ENCODE assay signal across 9 mouse cellular contexts in the genomic region with DNA sequence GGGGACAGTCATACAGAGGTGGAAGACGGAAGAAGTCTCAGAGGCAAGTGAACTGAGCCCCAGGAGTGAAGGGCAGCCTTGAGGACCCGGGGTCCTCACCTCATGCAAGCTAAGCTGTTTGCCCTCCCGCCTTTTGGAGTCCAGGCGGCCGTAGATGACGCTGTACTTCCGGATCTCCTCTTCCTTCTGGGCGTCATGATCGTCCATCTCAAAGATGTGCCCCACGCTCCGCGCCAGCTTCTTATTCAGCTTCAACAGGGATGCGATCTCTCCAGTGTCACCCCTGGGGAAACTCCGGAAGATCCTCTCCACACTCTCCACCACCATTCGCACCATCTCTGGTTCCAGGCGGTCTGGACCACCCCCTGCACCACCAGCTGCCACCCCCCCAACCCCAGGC. TPM values are rescaled to one million over a fixed set of nuclear protein-coding genes. Genes with fewer than 3 reads are reported as not detected.
DNase-seq lines count a peak whose midpoint lies in the region; ATAC-seq and TF ChIP-seq lines count a peak whose summit lies in the region.
"Had no signal": no experiment of that assay in that cellular context is flagged by ENCODE, and none has a peak within 500 bp of the region (broad histone marks: within the 10 kb centered on the region; RNA-seq: fewer than 3 reads in every experiment).

No protein-coding gene starts in this region.

- peaks cover 8% of the 10 kb centered on the region for H3K36me3 ChIP-seq in heart, embryonic 11.5 days (ENCODE audit: control insufficient read depth, insufficient read depth, low read length)
- peaks cover 57% of the 10 kb centered on the region for H3K36me3 ChIP-seq in megakaryocyte, embryonic 14.5 days (replicated peaks; ENCODE audit: low read length)
- no peaks in the 10 kb centered on the region for H3K36me3 ChIP-seq in neural tube, embryonic 13.5 days

- TF ChIP-seq POLR2A in embryonic fibroblast, embryonic 13.5 days (IDR thresholded peaks at IDR 0.05; ENCODE audit: low read depth, low read length): no peak

- TF ChIP-seq CTCF in embryonic fibroblast, embryonic 13.5 days (IDR thresholded peaks at IDR 0.05; ENCODE audit: borderline replicate concordance, insufficient read depth, low read length): no peak

- no peak for DNase-seq in heart, postnatal 25 days (ENCODE audit: low spot score)
- no peak for DNase-seq in retina, embryonic 14.5 days (ENCODE audit: low spot score)

- intact Hi-C loops in heart, postnatal 25 days (cut with DNase I): no loop called here

- WGBS in heart, embryonic 11.5 days (ENCODE audit: insufficient replicate concordance): 33% methylated on average over 16 of the region's 16 CpGs
- WGBS in neural tube, embryonic 13.5 days: 9% methylated on average over 16 of the region's 16 CpGs

- H3K27ac ChIP-seq in heart, embryonic 11.5 days (ENCODE audit: low read depth, low read length): no peak overlapping the region
- H3K27ac ChIP-seq in embryonic fibroblast, embryonic 13.5 days (ENCODE audit: insufficient read depth, low read length): peak overlapping the region; percentile 85
- no peak overlapping the region for H3K27ac ChIP-seq in neural tube, embryonic 13.5 days (replicated peaks)

- H3K27me3 ChIP-seq in heart, embryonic 11.5 days (ENCODE audit: control insufficient read depth, insufficient read depth, low read length): peaks cover 10% of the 10 kb centered on the region
- H3K27me3 ChIP-seq in megakaryocyte, embryonic 14.5 days (replicated peaks): no peaks in the 10 kb centered on the region
- peaks cover 100% of the 10 kb centered on the region for H3K27me3 ChIP-seq in neural tube, embryonic 13.5 days

- peak overlapping the region; percentile 25 for H3K4me2 ChIP-seq in heart, embryonic 11.5 days
- peak overlapping the region; percentile 83 for H3K4me2 ChIP-seq in neural tube, embryonic 13.5 days

- H3K9me3 ChIP-seq in heart, embryonic 11.5 days (replicated peaks; ENCODE audit: control insufficient read depth, low read length): no peaks in the 10 kb centered on the region
- no peaks in the 10 kb centered on the region for H3K9me3 ChIP-seq in megakaryocyte, embryonic 14.5 days
- H3K9me3 ChIP-seq in neural tube, embryonic 13.5 days: no peaks in the 10 kb centered on the region

- peak overlapping the region; percentile 73; the same call in 1 of the 2 replicates for H3K4me3 ChIP-seq in heart, embryonic 11.5 days (ENCODE audit: low read depth, low read length)
- peak overlapping the region; percentile 12 for H3K4me3 ChIP-seq in megakaryocyte, embryonic 14.5 days (replicated peaks)
- peak overlapping the region; percentile 92 for H3K4me3 ChIP-seq in embryonic fibroblast, embryonic 13.5 days (ENCODE audit: insufficient read depth, low read length)
- H3K4me3 ChIP-seq in neural tube, embryonic 13.5 days: 0 out of 2 replicates have a peak overlapping the region, but pooled peaks have one; percentile 54

- H3K4me1 ChIP-seq in heart, embryonic 11.5 days (ENCODE audit: control insufficient read depth, insufficient read depth, low read length): peaks cover 47% of the 10 kb centered on the region
- H3K4me1 ChIP-seq in megakaryocyte, embryonic 14.5 days: peaks cover 84% of the 10 kb centered on the region
- H3K4me1 ChIP-seq in embryonic fibroblast, embryonic 13.5 days (ENCODE audit: control insufficient read depth, insufficient read depth, low read length): no peaks in the 10 kb centered on the region; the same call in 1 of the 2 replicates
- H3K4me1 ChIP-seq in neural tube, embryonic 13.5 days (replicated peaks): peaks cover 78% of the 10 kb centered on the region

- H3K9ac ChIP-seq in heart, embryonic 11.5 days (ENCODE audit: low read depth, low read length): no peak overlapping the region
- H3K9ac ChIP-seq in neural tube, embryonic 13.5 days: 0 out of 2 replicates have a peak overlapping the region, but pooled peaks have one; percentile 18

- no peak for ATAC-seq in heart, embryonic 11.5 days (replicated peaks; ENCODE audit: insufficient number of reproducible peaks, low FRiP score, low TSS enrichment)
- ATAC-seq in megakaryocyte, adult 5-6 weeks (ENCODE audit: poor library complexity, severe bottlenecking): no peak
- ATAC-seq in neural tube, embryonic 13.5 days (ENCODE audit: low read depth): no peak
- no peak for ATAC-seq in CD4-positive, CD25-positive, alpha-beta regulatory T cell, adult 4 months

RNA-seq across cellular contexts. Expression of gene Nemp1, which starts 2.5 kb away (rescaled TPM):
- 6.7 and 8.4 TPM in 2 replicates for polyA plus RNA-seq in heart, embryonic 11.5 days (2014; fragmentation: Nextera tagmentation; extraction: Ambion mirVana)
- 1 to 10 TPM; 3.4 to 4.4 TPM for total RNA-seq in heart, postnatal 25 days (2021)
- 1.5 TPM in 1 of 2 replicates, not detected in the other for polyA plus RNA-seq in megakaryocyte, embryonic 14.5 days (2012; ENCODE audit: insufficient read depth, low replicate concordance)
- total RNA-seq in megakaryocyte, adult 5-6 weeks (2015): 15.2 and 18.4 TPM in 2 replicates
- total RNA-seq in megakaryocyte, adult 5-6 weeks (2017): 17.0 and 17.5 TPM in 2 replicates
- polyA plus RNA-seq in embryonic fibroblast, embryonic 13.5 days (2011; ENCODE audit: insufficient read length, low read depth, missing spikeins): 8.5 and 10.6 TPM in 2 replicates
- polyA plus RNA-seq in neural tube, embryonic 13.5 days (2015; fragmentation: Nextera tagmentation; extraction: Ambion mirVana): 3.3 and 3.6 TPM in 2 replicates
- 1 to 10 TPM; 2.5 to 4.0 TPM for polyA plus RNA-seq in CD4-positive, CD25-positive, alpha-beta regulatory T cell, adult 4 months (2017; shearing (Covaris generic))

RNA-seq across cellular contexts. Expression of gene Nab2, which starts 4.2 kb away (rescaled TPM):
- 7.9 and 10.1 TPM in 2 replicates for polyA plus RNA-seq in heart, embryonic 11.5 days (2014; fragmentation: Nextera tagmentation; extraction: Ambion mirVana)
- total RNA-seq in heart, postnatal 25 days (2021): 1 to 10 TPM; 5.6 to 7.0 TPM
- 19.1 and 21.3 TPM in 2 replicates for polyA plus RNA-seq in megakaryocyte, embryonic 14.5 days (2012; ENCODE audit: insufficient read depth, low replicate concordance)
- total RNA-seq in megakaryocyte, adult 5-6 weeks (2015): 2.0 and 2.6 TPM in 2 replicates
- 2.3 and 2.4 TPM in 2 replicates for total RNA-seq in megakaryocyte, adult 5-6 weeks (2017)
- polyA plus RNA-seq in embryonic fibroblast, embryonic 13.5 days (2011; ENCODE audit: insufficient read length, low read depth, missing spikeins): 69.7 and 77.8 TPM in 2 replicates
- 4.0 and 4.5 TPM in 2 replicates for polyA plus RNA-seq in neural tube, embryonic 13.5 days (2015; fragmentation: Nextera tagmentation; extraction: Ambion mirVana)
- 10 to 100 TPM in 1 of 2 experiments, 1 to 10 TPM in 1; 8.9 to 10.8 TPM for polyA plus RNA-seq in CD4-positive, CD25-positive, alpha-beta regulatory T cell, adult 4 months (2017; shearing (Covaris generic))

RNA-seq across cellular contexts. Expression of gene Stat6, which starts 21.4 kb away (rescaled TPM):
- polyA plus RNA-seq in heart, embryonic 11.5 days (2014; fragmentation: Nextera tagmentation; extraction: Ambion mirVana): 21.0 and 27.1 TPM in 2 replicates
- total RNA-seq in heart, postnatal 25 days (2021): 10 to 100 TPM; 45.3 to 47.6 TPM
- polyA plus RNA-seq in megakaryocyte, embryonic 14.5 days (2012; ENCODE audit: insufficient read depth, low replicate concordance): 33.8 and 70.6 TPM in 2 replicates
- 82.5 and 89.6 TPM in 2 replicates for total RNA-seq in megakaryocyte, adult 5-6 weeks (2015)
- 120 and 128 TPM in 2 replicates for total RNA-seq in megakaryocyte, adult 5-6 weeks (2017)
- polyA plus RNA-seq in embryonic fibroblast, embryonic 13.5 days (2011; ENCODE audit: insufficient read length, low read depth, missing spikeins): 55.1 and 55.8 TPM in 2 replicates
- 5.9 and 6.0 TPM in 2 replicates for polyA plus RNA-seq in neural tube, embryonic 13.5 days (2015; fragmentation: Nextera tagmentation; extraction: Ambion mirVana)
- 100 to 1,000 TPM; 173 to 320 TPM for polyA plus RNA-seq in CD4-positive, CD25-positive, alpha-beta regulatory T cell, adult 4 months (2017; shearing (Covaris generic))

RNA-seq across cellular contexts. Expression of gene Myo1a, which starts 40.8 kb away (rescaled TPM):
- polyA plus RNA-seq in heart, embryonic 11.5 days (2014; fragmentation: Nextera tagmentation; extraction: Ambion mirVana): 0.14 and 0.49 TPM in 2 replicates
- under 1 TPM in 1 of 2 experiments, not detected in 1; 0.10 TPM for total RNA-seq in heart, postnatal 25 days (2021)
- 0.04 TPM in 1 of 2 replicates, not detected in the other for polyA plus RNA-seq in megakaryocyte, embryonic 14.5 days (2012; ENCODE audit: insufficient read depth, low replicate concordance)
- total RNA-seq in megakaryocyte, adult 5-6 weeks (2015): 0.16 TPM in 1 of 2 replicates, not detected in the other
- total RNA-seq in megakaryocyte, adult 5-6 weeks (2017): 0.20 TPM in 1 of 2 replicates, not detected in the other
- polyA plus RNA-seq in embryonic fibroblast, embryonic 13.5 days (2011; ENCODE audit: insufficient read length, low read depth, missing spikeins): 0.51 TPM in 1 of 2 replicates, not detected in the other
- 0.88 and 0.96 TPM in 2 replicates for polyA plus RNA-seq in neural tube, embryonic 13.5 days (2015; fragmentation: Nextera tagmentation; extraction: Ambion mirVana)
- polyA plus RNA-seq in CD4-positive, CD25-positive, alpha-beta regulatory T cell, adult 4 months (2017; shearing (Covaris generic)): not detected
- total RNA-seq: hematopoietic stem cell, adult 5-6 weeks had no signal

RNA-seq across cellular contexts. Expression of gene Lrp1, which starts 43.2 kb away (rescaled TPM):
- 32.8 and 34.6 TPM in 2 replicates for polyA plus RNA-seq in heart, embryonic 11.5 days (2014; fragmentation: Nextera tagmentation; extraction: Ambion mirVana)
- total RNA-seq in heart, postnatal 25 days (2021): 10 to 100 TPM; 70.7 to 90.2 TPM
- 10.2 and 208 TPM in 2 replicates for polyA plus RNA-seq in megakaryocyte, embryonic 14.5 days (2012; ENCODE audit: insufficient read depth, low replicate concordance)
- total RNA-seq in megakaryocyte, adult 5-6 weeks (2015): 85.5 and 104 TPM in 2 replicates
- 62.4 and 72.2 TPM in 2 replicates for total RNA-seq in megakaryocyte, adult 5-6 weeks (2017)
- 387 and 453 TPM in 2 replicates for polyA plus RNA-seq in embryonic fibroblast, embryonic 13.5 days (2011; ENCODE audit: insufficient read length, low read depth, missing spikeins)
- 80.9 and 110 TPM in 2 replicates for polyA plus RNA-seq in neural tube, embryonic 13.5 days (2015; fragmentation: Nextera tagmentation; extraction: Ambion mirVana)
- polyA plus RNA-seq in CD4-positive, CD25-positive, alpha-beta regulatory T cell, adult 4 months (2017; shearing (Covaris generic)): under 1 TPM; 0.30 to 0.96 TPM

Comparison
In these comparisons a context has a peak if more than half of its experiments do, and no peak if none do; other contexts are left out.
1. H3K4me3 ChIP-seq: peak in every context shown above with its lines; median percentile 92 in embryonic fibroblast, embryonic 13.5 days; 73 in heart, embryonic 11.5 days; 54 in neural tube, embryonic 13.5 days; 12 in megakaryocyte, embryonic 14.5 days.